Mouse (Mus musculus) adrenal gland, postnatal 14 days (tissue): Measurements from ENCODE around the gene Pdc. TPM values are rescaled to one million over a fixed set of nuclear protein-coding genes. Genes with fewer than 3 reads are reported as not detected.
"Not testable (repeated sequence)": the region's sequence is repeated elsewhere in the genome, so short reads cannot be mapped to it uniquely, and the experiment has no call there.

Experiments
- DNase-seq: peaks from one replicate; pipeline ENCODE4 v3.0.0; 2021; ENCODE audit warnings: mixed read lengths
- long read RNA-seq, 2 experiments: library from polyadenylated mRNA; stranded (forward); transcript quantifications; one replicate each; pipeline ENCODE4 v2.0.0; 2021
- total RNA-seq: library from RNA; stranded (reverse); gene quantifications from 2 replicates; pipeline ENCODE4 v1.2.3, GENCODE M21; 2021

Gene Pdc
- total RNA-seq = not detected in 2 replicates
- long read RNA-seq, experiment 1 = 0 reads
- long read RNA-seq, experiment 2 = 0 reads

GRCm38 (mm10) chr1:150319205-150319604, at the start of gene Pdc:
TSS of gene Pdc (plus strand) at chr1:150319417.
- no peak for DNase-seq

DNA sequence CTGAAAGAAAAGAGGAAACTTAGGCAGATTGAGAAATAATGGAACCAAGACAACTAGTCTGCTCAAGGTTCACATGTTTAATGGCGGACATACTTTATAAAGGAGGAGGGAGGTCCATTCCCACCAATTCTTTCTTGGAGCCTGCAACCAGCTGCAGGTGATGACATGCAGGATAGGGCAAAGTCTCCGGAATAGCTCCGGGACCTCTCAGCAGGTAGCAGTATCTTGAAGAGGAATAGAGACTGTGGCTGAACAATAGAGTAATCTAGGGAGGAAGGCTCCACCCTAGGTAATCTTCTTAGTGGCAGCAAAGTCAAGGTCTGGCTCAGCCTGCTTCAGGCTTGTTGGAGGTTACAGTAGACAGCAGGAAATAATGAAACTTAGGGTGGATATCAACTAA, 25.2 kb upstream of the Pdc start:
- not testable (repeated sequence) for DNase-seq

DNA sequence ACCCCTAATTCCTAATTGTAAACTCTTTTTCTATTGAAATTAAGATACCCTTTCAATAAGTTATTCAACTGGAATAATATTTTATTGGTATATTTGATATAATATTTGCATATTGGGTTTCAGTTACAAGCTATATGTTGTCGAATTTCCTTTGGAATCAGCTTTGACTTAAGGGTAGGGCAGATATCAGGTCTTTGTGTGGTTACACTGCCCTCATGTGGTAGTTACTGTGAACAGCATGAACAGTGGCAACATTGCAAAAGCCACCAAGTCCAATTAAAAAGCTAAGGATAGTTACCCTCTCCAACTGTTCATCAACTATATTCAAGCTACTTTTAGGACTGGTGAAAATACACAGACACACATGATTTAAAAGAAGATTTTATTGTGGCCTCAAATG, 11.6 kb upstream of the Pdc start:
- DNase-seq = peak; percentile 11

DNA sequence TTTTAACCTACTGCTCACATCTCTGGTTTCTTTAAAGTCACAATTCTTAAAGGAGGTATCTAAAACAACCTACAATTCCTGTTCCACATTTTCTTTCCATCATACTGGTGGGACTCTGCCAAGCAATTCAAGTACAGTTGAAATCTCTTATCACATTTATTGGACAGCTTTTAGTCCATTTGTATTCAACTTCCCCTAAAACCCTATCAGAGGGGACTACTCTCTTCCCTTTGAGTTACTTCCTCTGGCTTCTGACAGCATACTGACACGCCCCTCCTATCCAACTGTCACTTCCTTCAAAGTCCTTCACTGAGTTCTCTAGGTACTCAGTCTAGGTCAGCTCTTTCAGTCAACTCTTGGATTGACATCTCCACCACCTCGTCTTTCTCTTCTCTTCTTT, 15.9 kb downstream of the Pdc start:
- no peak for DNase-seq

DNA sequence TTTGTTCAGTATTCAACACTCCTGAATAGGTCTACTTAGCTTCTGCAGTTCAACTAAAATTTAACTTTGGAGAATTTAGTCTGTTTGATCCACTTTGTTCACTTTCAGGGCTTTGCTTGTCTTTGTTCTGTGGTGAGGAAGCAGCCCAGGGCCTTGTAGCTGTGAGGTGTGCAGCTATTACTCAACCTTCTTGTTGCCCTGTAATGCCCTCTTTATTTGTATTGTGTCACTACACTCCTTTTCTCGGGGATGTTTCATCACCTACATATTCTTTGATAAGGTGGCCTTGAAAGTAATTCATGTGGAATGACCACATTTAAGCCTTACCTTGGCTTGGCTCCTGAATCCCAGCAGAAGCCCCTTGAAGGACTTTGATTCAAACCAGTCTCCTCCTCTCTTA, 41.6 kb downstream of the Pdc start:
- DNase-seq = no peak

DNA sequence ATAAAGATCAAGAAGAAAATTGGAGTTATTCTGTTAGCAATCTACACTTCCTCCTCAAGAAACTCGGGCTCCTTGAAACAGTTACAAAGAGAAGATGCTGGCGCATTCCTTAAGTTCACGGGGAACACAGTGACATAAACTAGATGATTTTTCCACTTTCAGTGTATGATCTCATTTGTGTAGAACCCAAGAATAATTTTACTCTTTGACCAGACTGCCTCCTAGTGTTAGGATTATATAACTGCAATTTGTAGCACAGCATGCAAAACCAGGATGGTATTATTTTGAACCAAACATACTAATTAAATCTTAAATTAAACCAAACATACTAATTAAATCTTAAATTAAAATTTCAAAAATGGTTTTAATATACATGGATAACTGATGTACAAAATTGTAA, 53.7 kb downstream of the Pdc start:
- no peak for DNase-seq

DNA sequence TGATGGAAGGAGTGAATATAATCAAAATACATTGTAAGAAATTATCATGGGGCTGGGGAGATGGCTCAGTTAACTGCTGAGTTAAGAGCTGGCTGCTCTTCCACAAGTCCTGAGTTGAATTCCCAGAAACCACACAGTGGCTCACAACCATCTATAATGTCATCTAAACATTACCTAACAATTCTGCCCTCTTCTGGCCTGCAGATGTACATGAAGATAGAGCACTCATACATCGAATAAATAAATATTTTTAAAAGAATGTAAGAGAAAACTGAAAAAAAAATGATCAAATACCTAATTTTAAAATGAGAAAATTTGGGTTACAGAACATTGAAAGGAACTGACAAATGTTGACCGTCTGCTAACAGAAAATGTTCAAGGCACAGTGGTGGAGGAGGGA, 55.0 kb downstream of the Pdc start:
- no peak for DNase-seq

Other genes with a start within 250 kb of the Pdc start
- gene Ptgs2, start 219.4 kb upstream of the Pdc start, total RNA-seq = 0.30 and 2.3 TPM in 2 replicates
- gene Tpr, start 73.4 kb downstream of the Pdc start, total RNA-seq = 135 and 142 TPM in 2 replicates
- 33.4 and 36.3 TPM in 2 replicates for gene Odr4, start 73.7 kb downstream of the Pdc start, total RNA-seq
- gene Prg4, start 146.7 kb downstream of the Pdc start, total RNA-seq = 10.1 and 12.5 TPM in 2 replicates